Mouse (Mus musculus): ENCODE results near the gene Gm6205. TPM values are rescaled to one million over a fixed set of nuclear protein-coding genes. Genes with fewer than 3 reads are reported as not detected.
"Not testable (repeated sequence)": the region's sequence is repeated elsewhere in the genome, so short reads cannot be mapped to it uniquely, and the experiment has no call there.

Gene Gm6205
- polyA plus RNA-seq (2014; fragmentation: Nextera tagmentation; extraction: Ambion mirVana): not detected in 2 replicates

DNA sequence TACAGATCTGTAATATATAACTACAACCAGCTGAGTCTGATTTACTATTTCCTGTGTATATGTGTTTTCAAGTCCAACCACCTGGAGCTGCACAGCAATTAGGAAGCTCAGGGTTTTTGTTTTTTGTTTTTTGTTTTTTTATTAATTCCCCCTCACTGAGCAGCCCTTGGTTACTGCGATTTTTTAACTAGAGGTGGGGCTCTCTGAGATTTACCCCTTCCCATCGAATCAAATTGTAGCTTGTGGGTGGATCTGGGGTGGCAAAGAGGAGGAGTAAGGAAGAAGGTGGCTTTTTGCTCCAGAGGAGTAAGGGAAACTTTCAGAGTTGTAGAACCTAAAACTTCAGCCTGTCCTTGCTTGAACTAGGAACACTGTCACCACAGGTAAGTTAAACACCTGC, at the start of gene Gm6205:
Gene Gm6205, plus strand, starts transcription at position 301 of the 400 bp plus-strand sequence.
- not testable (repeated sequence) for H3K4me3 ChIP-seq (ENCODE audit: low read depth, low read length); H3K4me2 ChIP-seq (ENCODE audit: low read length); H3K27me3 ChIP-seq (replicated peaks; ENCODE audit: control insufficient read depth, insufficient read depth, low read length); H3K9me3 ChIP-seq (ENCODE audit: control insufficient read depth, low read length); H3K4me1 ChIP-seq (replicated peaks; ENCODE audit: control insufficient read depth, insufficient read depth, low read length); H3K27ac ChIP-seq (ENCODE audit: low read depth); ATAC-seq (replicated peaks; ENCODE audit: low FRiP score, low TSS enrichment, low read depth); H3K9ac ChIP-seq (ENCODE audit: low read length); DNase-seq (ENCODE audit: low spot score); H3K36me3 ChIP-seq (ENCODE audit: control insufficient read depth, insufficient read depth, low read length)
- WGBS: no CpG with 5 or more reads among the region's 2 CpGs

GRCm38 (mm10) chr5:94616242-94616641, 31.9 kb upstream of the Gm6205 start, which contains the start of gene Gm3147:
Gm3147 (minus strand) TSS chr5:94616342.
- not testable (repeated sequence) for H3K4me2 ChIP-seq (ENCODE audit: low read length); H3K9ac ChIP-seq (ENCODE audit: low read length); H3K27ac ChIP-seq (ENCODE audit: low read depth); DNase-seq (ENCODE audit: low spot score); H3K27me3 ChIP-seq (replicated peaks; ENCODE audit: control insufficient read depth, insufficient read depth, low read length); H3K36me3 ChIP-seq (ENCODE audit: control insufficient read depth, insufficient read depth, low read length); ATAC-seq (replicated peaks; ENCODE audit: low FRiP score, low TSS enrichment, low read depth); H3K4me1 ChIP-seq (replicated peaks; ENCODE audit: control insufficient read depth, insufficient read depth, low read length); H3K9me3 ChIP-seq (ENCODE audit: control insufficient read depth, low read length); H3K4me3 ChIP-seq (ENCODE audit: low read depth, low read length)
- no CpG with 5 or more reads among the region's 1 CpGs for WGBS

GRCm38 (mm10) chr5:94623679-94624078, 24.5 kb upstream of the Gm6205 start, which contains the start of gene Gm6509:
Gm6509 (plus strand) TSS chr5:94623979.
- H3K4me1 ChIP-seq (replicated peaks; ENCODE audit: control insufficient read depth, insufficient read depth, low read length); H3K27ac ChIP-seq (ENCODE audit: low read depth); H3K27me3 ChIP-seq (replicated peaks; ENCODE audit: control insufficient read depth, insufficient read depth, low read length); H3K9ac ChIP-seq (ENCODE audit: low read length); H3K36me3 ChIP-seq (ENCODE audit: control insufficient read depth, insufficient read depth, low read length); H3K9me3 ChIP-seq (ENCODE audit: control insufficient read depth, low read length); DNase-seq (ENCODE audit: low spot score); H3K4me3 ChIP-seq (ENCODE audit: low read depth, low read length); H3K4me2 ChIP-seq (ENCODE audit: low read length); ATAC-seq (replicated peaks; ENCODE audit: low FRiP score, low TSS enrichment, low read depth): not testable (repeated sequence)
- WGBS: 83% methylated on average over 1 of the region's 2 CpGs

Other genes starting within 250 kb of the Gm6205 start
- not detected in 2 replicates for gene Gm7682, start 202.6 kb upstream of the Gm6205 start, polyA plus RNA-seq (2014; fragmentation: Nextera tagmentation; extraction: Ambion mirVana)
- gene Gm3139, start 122.1 kb upstream of the Gm6205 start, polyA plus RNA-seq (2014; fragmentation: Nextera tagmentation; extraction: Ambion mirVana): not detected in 2 replicates
- not detected in 2 replicates for gene Gm3147, start 32.0 kb upstream of the Gm6205 start, polyA plus RNA-seq (2014; fragmentation: Nextera tagmentation; extraction: Ambion mirVana)
- gene Gm6509, start 24.4 kb upstream of the Gm6205 start, polyA plus RNA-seq (2014; fragmentation: Nextera tagmentation; extraction: Ambion mirVana): not detected in 2 replicates
- gene Gm3183, start 217.1 kb downstream of the Gm6205 start, polyA plus RNA-seq (2014; fragmentation: Nextera tagmentation; extraction: Ambion mirVana): not detected in 2 replicates